Mouse (Mus musculus): ENCODE measurements around the gene Jmjd1c. TPM values are rescaled to one million over a fixed set of nuclear protein-coding genes. Genes with fewer than 3 reads are reported as not detected.
A peak's percentile ranks its signal among the peaks of the same experiment; 100 is the strongest.

Gene Jmjd1c
- total RNA-seq, 2 experiments from 2014 or later = 75.9 to 85.6 TPM

DNA sequence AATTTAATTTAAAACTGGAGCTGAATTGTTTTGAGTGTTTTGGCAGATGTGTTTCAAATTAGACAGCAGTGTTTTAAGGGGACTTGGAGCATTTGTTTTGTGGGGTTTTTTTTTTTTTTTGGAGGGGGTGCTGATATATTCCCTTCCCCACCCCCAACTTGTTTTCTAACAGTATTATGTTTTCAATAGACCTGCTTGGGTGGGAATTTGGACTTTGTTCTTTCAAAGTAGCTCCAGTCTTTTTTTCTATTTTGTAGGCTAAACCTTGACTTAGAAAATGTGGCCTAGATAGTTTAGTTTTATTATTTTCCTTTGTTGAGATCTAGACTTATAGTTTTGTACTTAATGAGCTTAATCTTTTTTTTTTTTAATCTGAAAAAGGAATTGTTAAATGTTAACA, 90.6 kb downstream of the Jmjd1c start:
- no peak for DNase-seq (ENCODE audit: low spot score in 2 of 2)

DNA sequence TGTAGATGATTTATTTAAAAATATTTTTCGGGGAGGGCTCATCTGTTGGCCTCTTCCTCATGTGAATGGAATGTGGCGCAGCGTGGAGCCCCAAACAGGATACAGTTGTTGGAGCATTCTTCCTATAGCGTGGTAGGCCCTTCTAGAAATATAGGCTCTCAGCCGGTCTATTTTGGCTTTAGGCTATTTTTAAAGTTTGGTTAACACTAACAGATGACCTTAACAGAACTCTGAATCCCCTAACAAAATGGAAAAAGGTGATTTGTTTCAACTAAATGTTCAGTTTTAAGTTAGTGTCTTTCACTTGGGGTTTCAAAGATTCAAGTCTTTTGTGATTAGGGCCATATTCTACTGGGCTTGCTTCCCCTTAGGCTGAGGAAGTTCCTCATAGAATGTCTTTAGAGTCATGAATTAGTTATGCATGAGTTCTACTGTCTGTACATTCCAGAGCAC, 91.1 kb downstream of the Jmjd1c start:
- DNase-seq (ENCODE audit: low spot score in 2 of 2) = no peak

DNA sequence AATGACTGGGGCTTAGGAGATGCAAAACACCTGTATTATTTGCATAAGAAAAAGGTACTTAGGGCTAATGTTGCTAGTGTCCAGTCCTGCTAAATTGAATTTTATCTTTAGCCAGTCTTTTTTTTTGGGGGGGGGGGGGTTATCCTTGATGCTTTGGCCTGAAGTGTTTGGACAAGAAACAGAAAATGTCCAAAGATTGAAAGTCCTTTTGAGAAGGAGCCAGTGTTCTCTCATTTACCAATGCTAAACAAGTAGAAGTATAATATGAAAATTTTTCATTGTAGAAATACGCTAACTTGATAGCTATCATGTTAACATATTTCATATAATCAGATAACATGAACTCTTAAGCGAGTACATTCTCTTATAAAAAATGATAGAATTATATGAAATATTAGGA, 92.0 kb downstream of the Jmjd1c start:
- DNase-seq (ENCODE audit: low spot score in 2 of 2) = no peak

DNA sequence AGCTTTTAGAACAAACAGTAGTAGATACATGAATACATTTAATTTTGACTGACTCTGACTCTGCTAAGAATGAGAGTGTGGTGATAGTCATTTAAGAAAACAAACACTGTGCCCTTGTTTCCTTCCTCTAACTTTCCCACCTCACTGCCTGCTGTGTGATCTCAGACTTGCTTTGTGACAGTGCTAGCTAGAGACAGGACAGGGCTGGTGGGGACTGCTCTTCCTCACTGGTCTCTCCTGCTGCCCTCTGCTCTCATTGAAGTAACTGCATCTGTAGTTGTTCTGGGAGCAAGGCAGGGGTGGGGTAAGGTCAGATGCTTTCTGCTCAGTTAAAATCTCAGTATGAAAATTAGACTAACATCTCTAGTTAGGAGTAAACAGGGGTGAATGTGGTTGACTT, 93.1 kb downstream of the Jmjd1c start:
- DNase-seq (ENCODE audit: low spot score in 2 of 2) = no peak

DNA sequence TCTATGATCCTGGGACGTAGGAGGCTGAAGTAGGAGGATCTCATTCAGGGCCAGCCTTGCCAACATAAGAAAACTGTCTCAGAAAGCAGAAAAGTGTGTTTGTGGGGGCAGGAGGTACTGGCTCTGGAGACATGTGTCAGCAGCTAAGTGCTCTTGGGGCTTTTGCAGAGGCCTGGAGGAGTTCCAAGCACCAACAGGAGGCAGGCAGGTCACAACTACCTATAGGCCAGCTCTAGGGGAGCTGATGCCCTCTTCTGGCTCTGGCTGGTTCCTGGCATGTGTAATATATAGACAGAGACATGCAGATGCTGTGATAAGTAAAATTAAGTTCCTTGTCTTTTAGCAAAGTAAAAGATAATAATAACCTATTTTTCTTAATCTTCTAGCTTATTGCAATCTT, 94.3 kb downstream of the Jmjd1c start:
- peak; percentile 18 to 27 for DNase-seq (ENCODE audit: low spot score in 2 of 2)

DNA sequence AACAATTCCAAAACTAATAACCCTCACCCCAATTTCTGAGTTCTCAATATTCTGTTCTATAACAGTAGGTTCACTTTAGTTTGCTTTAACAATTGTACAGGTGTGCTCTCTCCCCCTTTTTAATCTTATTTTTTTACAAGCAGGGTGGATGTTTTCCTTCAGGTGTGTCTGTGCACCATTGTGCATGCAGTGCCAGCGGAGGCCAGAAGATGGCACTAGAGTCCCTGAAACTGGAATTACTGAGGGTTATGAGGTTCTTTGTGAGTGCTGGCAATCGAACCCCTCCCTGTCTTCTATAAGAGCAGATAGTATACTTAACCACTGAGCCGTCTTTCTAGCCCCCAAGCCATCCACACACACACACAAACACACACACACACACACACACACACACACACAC, 96.4 kb downstream of the Jmjd1c start:
- DNase-seq (ENCODE audit: low spot score in 2 of 2) = no peak

DNA sequence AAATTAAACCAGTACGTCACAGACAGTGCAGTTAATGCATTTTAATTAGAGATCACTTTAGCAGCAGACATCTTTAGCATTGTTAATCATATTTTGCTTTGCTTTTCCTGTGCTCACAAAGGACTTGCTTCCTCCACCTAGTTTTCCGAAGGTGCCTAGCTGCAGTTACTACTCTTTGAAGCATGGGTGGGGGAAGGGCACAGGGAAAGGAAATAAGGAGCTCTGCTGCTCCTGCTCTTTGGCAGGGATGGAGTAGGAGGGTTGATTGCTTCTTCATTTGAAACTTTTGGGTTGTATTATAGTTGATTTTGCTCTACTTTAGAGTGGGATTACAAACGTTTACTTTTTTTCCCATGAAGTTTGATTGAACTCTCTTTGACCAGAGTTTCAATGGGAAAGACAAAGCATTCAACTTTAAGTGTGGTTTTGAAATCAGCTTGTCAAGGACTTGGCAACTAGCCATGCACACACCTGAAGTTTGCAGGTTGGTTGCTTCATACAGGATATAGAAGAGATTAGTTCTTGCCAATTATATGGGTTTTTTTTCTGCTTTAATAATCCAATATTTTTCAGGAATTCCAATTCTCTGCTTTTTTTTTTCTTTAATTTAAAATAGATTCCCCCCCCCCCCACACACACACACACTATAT, 97.2 kb downstream of the Jmjd1c start:
- no peak for DNase-seq (ENCODE audit: low spot score in 2 of 2)

DNA sequence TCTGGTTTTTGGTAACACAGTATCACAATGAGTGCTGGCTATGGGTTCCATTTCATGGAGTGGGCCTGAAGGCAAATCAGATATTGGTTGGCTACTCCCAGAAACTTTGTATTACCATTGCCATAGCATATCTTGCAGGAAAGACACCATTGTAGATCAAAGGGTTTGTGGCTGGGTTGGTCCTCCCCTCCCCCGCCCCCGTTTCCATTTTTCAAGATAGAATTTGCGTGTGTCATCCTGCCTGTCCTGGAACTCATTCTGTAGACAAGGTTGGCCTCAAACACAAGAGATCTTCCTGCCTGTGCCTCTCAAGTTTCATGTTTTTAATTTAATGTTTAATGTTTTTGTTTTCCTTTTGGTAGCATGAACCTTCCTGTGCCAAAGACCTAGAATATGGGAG, 98.1 kb downstream of the Jmjd1c start:
- DNase-seq (ENCODE audit: low spot score in 2 of 2) = no peak

DNA sequence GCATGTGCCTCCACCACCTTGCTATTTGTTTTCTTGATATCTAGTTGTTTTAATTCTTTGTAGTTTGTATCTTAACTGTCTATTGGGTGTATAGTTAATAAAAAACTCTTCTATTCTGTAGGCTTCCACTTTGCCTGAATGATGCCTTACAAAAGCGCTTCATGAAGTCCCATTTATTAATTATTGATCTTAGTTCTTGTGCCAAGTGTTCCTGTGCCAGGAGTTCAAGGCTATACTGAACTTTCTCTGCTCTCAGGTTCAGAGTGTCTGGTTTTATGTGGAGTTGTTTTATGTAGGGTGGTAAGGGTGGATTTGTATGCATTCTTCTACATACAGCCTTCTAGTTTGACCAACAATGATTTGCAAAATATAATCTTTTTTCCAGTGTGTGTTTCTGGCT, 99.7 kb downstream of the Jmjd1c start:
- DNase-seq (ENCODE audit: low spot score in 2 of 2) = no peak

DNA sequence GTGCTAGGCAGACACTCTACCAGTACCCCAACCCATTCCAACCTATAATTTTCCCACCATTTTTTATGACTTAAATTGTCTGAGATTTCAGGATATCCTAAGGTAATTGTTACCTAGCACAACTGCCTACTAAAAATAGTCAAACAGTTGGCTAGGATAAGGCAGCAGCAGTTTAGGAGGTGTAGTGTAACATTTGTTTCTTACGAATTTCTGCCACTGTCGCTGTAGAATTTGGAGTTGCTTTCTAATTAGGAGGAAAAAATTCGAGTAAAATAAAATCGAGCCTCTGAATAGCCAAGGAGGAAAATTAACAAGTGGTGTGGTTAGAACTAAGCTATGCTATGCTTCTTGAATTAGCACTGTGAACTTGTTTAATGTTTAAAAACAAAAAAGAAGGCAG, 101.3 kb downstream of the Jmjd1c start:
- no peak for DNase-seq (ENCODE audit: low spot score in 2 of 2)

DNA sequence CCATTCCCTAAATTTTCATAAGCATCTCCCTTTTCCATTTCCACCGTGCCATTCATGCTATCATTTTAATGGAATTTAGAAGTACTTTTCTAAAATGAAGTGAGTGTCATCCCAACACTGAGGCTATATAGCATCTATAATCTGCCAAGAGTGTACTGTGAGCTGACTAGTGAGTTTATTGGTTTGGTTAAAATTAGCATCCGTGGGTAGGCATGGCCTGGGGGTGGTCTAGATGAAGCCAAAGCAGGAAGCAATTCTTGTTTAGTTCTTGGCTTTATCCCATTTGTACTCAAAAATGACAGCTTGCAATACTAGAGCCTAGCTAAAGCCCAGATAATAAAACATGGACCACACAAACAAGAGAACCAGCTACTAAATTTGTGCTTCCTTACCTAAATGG, 101.9 kb downstream of the Jmjd1c start:
- no peak for DNase-seq (ENCODE audit: low spot score in 2 of 2)

DNA sequence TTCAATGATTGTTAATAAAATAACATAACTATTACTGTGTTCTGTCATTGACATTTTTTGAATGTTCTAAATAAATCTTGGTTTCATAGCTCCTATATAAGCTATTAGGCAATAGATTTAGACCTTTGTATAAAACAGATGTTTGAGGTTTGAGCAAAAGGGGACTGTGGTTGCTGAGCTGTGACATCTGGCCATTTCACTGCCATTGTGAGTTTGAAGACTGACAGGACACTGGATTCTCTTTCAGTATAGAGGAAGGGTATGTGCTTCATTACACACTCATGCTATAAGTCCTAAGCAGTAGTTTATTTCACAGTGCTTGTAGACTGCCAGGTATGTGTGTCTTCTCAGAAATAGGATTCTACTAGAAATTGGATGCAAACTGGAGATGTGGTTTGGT, 105.8 kb downstream of the Jmjd1c start:
- DNase-seq (ENCODE audit: low spot score in 2 of 2) = no peak

DNA sequence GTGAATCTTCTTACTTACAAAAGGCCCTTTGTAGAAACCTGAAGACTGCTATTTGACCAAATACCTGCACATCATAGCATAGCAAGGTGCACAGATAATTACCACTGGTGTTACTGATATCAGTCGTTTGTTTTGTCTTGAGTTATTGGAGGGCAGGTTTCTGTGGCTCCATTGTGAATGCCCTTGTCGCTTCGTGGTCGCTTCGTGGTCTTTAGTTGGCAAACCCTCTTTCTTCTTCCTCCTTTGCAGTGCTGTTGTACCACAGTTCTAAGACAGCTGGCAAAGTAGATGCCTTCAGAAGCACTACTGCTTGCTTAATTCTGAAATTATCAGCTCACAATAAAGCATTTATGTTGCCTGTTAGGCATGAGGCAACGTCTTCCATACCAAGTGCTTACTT, 106.5 kb downstream of the Jmjd1c start:
- DNase-seq (ENCODE audit: low spot score in 2 of 2) = no peak

DNA sequence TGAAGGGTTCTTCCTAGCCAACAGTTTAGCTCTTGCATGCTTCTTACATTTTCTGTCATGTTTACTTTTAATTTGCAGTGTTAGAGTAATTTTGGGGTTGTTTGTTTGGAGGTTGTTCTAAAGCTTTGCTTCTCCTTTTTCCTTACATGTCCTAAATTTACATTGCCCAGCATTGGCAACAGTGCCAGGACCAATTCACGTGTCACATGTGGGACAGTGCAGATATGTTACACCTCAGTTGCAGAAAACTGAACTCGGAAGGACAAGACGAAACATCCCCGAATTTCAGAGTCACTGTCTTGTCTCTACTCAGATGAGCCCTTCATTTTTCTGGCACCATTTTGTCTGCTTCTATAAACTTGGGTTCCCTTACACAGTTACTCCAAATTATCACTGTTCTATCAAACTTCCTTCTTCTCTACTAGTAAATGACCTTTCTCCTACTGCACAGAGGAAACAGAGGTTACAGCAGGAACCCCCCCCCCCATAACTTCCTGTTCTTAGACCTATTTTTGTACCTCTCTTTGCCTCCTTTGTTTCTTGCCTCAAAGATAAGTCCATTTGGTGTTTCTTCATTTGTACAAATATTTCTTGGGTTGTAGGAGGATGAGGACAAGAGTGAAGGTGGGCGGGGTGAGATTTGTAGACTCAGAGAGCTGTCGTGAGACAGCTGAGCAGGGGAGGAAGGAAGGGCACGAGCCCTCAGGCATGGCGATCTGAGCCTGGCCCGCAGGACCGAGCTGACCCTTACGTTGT, 108.9 kb downstream of the Jmjd1c start:
- DNase-seq (ENCODE audit: low spot score in 2 of 2) = no peak

DNA sequence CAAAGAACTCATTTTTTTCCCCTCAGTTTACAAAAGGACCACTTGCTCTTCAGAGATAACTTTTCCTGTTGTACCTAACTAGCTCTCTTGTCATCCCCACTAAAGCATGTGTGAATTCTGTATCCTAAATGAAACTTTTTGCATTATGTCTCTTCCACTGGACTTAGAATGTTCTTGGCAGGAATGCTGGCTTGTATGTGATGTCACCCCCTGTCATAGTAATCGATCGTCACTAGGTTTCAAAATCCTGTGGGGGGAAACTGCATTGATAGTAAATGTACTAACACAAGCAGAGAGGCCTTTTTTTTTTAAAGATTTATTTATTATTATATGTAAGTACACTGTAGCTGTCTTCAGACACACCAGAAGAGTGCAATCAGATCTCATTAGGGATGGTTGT, 112.0 kb downstream of the Jmjd1c start:
- no peak for DNase-seq (ENCODE audit: low spot score in 2 of 2)

DNA sequence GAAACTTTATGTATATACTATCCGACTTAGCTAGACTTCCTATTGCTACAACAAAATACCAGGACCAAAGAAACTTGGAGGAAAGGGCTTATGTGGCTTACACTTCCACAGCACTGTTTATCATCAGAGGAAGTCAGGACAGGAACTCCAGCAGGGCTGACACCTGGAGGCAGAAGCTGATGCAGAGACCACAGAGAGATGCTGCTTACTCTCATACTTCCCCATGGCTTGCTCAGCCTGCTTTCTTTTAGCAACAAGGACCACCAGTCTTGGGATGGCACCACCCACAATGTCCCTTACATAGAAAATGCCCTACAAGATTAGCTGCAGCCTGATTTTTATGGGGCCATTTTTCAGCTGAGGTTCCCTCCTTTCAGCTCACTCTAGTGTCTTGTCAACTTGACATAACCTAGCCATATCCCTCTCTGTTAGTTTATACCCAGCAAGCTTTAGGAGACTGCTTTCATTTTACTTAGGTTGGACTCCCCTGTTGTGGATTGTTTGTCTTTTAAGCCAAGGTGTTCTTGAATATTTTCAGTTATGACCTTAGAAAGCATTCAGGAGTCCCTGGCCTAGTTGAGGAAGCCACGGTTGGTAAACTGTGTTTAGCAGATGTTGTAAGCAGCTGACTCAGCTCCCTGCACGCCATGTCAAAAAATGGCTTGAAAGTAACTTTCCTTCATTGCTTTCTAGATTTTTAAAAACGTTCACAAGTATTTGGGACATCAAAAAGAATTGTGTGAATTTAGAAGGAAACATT, 114.2 kb downstream of the Jmjd1c start:
- no peak for DNase-seq (ENCODE audit: low spot score in 2 of 2)

DNA sequence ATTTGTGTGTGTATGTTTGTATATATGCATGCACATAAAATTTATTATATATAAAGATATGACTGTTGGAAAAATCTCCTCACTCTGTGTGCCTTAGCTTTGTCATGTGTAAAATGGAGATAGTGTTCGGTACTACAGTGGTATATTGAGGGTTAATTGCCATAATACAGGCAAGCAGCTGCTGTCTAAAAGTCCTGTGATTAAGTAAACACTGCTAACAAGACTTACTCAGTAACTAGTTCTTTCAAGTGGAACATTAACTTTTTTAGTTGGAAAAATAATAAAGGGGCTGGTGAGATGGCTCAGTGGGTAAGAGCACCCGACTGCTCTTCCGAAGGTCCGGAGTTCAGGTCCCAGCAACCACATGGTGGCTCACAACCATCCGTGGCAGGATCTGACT, 116.1 kb downstream of the Jmjd1c start:
- no peak for DNase-seq (ENCODE audit: low spot score in 2 of 2)

DNA sequence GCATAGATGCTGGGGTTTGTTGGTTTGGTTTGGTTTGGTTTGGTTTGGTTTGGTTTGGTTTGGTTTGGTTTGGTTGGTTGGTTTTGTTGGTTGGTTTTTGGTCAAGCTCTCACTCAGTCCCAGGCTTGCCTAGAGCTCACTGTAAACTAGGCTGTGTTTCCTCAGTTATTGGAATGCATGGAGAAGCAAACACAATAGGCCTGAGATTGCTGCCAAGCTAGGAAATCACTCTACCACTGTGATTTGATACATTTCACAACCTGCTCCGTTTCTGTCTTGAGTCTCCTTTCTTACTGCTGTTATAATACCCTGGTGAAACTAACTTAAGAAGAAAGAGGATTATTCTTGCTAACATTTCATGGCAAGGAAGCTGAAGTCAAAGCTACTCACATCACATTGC, 117.8 kb downstream of the Jmjd1c start:
- DNase-seq (ENCODE audit: low spot score in 2 of 2) = no peak

DNA sequence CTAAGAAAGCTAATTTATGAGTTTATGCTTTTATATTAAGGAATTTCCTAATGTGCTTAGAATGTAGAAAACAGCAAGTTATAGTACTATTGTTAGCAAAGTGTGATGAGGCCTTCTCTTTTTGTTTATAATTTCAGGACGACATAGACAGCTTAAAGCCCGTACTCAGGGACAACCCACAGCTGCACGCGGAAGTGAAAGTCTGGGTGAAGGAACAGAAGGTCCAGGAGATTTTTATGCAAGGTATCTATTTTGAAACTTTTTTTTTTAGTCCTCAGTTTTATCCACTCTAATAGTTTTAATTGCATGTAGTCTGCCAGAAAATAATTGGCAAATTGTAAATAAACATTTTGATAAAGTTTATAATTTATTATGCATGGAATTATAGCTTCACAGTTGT, 119.2 kb downstream of the Jmjd1c start:
- no peak for DNase-seq (ENCODE audit: low spot score in 2 of 2)

DNA sequence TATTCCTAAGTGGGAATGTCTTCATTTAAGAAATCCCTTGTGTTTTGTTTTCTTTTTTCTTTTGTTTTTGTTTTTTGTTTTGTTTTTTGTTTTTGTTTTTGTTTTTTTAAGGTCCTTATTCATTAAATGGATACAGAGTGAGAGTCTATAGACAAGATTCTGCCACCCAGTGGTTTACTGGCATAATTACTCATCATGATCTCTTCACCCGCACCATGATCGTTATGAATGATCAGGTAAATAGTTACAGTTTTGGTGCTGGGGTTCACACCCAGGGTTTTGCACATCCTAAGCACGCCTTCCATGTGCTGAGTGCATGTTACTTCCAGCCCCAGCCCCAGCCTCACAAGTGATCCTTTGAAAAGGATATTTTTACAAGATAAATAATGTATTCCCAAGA, 120.9 kb downstream of the Jmjd1c start:
- no peak for DNase-seq (ENCODE audit: low spot score in 2 of 2)

DNA sequence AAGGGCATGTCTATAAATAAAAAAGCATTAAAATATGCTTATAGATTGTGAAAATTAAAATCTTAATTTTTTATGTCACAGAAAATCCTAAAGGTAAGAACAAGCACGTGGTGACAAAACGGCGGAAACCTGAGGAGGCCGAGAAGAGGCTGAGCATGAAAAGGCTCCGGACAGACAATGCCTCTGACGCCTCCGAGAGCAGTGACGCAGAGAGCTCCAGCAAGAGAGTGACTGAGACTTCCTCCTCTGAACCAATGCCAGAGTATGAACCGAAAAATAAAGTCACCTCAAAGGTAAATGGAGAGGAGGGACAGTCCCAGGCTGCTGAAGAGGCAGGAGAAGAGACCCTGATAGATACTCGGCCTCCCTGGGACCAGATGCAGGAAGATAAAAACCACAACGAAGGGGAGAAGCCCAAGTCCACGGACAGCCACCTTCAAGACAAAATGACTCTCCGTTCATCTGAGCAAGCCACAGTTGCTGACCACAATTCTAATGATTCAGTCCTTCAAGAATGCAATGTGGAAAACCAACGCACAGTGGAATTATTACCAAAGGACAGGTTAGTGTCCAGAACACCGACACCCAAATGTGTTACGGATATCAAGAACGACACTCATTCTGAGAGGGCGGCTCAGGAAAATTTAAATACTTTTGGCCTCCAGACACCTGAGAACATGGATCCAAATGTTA, 123.1 kb downstream of the Jmjd1c start:
- no peak for DNase-seq (ENCODE audit: low spot score in 2 of 2)

DNA sequence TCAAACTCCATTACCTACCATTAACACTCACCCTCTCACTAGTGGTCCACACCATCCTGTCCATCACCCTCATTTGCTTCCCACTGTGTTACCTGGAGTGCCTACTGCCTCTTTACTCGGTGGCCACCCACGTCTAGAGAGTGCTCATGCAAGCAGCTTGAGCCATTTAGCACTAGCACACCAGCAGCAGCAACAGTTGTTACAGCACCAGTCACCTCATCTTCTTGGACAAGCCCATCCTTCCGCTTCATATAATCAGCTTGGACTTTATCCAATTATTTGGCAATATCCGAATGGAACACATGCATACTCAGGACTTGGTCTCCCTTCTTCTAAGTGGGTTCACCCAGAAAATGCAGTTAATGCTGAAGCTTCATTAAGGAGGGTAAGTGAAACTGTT, 124.3 kb downstream of the Jmjd1c start:
- DNase-seq (ENCODE audit: low spot score in 2 of 2) = no peak

All from left cerebral cortex, adult 18-20 months (tissue).